Mouse (Mus musculus): ENCODE measurements around the gene Vmn1r39. TPM values are rescaled to one million over a fixed set of nuclear protein-coding genes. Genes with fewer than 3 reads are reported as not detected.

Vmn1r39 gene
- not detected for polyA plus RNA-seq (2014; fragmentation: Illumina TruSeq; extraction: RNeasy Lipid Tissue Mini Kit (QIAGEN cat#74804); ENCODE audit: low read depth, low replicate concordance)

DNA sequence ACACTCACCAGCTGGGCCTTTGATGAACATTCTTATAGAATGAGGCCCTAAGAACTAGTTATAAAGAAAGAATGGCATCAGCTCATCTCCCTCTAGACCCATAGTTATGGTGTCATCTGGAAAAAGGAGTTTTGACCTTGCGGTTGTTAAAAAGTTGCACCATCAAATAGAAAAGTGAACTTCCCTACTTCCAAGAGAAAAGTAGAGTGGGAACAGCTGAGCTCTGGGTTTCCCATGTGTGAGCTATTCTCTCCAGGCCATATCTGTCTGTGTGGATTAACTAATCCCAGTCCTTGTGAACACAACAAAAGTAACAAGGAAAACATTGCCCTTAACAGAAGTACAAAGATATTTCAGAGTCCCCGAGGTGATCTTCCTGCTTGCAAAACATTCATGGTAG lies at the start of gene Vmn1r39:
Gene Vmn1r39, minus strand, starts transcription at position 101 of the 400 bp plus-strand sequence.

DNA sequence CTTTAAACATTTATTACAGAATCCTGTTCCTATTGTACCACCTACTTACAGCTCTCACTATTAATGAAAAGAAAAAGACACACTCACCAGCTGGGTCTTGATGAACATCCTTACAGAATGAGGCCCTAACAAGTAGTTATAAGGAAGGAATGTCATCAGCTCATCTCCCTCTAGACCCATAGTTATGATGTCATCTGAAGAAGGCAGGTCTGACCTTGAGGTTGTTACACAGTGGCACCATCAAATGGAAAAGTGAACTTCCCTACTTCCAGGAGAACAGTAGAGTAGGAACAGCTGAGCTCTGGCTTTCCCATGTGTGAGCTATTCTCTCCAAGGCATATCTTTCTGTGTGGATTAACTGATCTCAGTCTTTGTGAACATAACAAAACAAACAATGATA lies 27.9 kb downstream of the Vmn1r39 start, which contains the start of gene Vmn1r38:
Gene Vmn1r38, minus strand, starts transcription at position 101 of the 400 bp plus-strand sequence.

Other genes starting within 250 kb of the Vmn1r39 start
- not detected for gene Vmn1r33, start 192.3 kb downstream of the Vmn1r39 start, polyA plus RNA-seq (2014; fragmentation: Illumina TruSeq; extraction: RNeasy Lipid Tissue Mini Kit (QIAGEN cat#74804); ENCODE audit: low read depth, low replicate concordance)
- not detected for gene Vmn1r34, start 166.7 kb downstream of the Vmn1r39 start, polyA plus RNA-seq (2014; fragmentation: Illumina TruSeq; extraction: RNeasy Lipid Tissue Mini Kit (QIAGEN cat#74804); ENCODE audit: low read depth, low replicate concordance)
- not detected for gene Vmn1r35, start 124.7 kb downstream of the Vmn1r39 start, polyA plus RNA-seq (2014; fragmentation: Illumina TruSeq; extraction: RNeasy Lipid Tissue Mini Kit (QIAGEN cat#74804); ENCODE audit: low read depth, low replicate concordance)
- gene Vmn1r36, start 91.4 kb downstream of the Vmn1r39 start, polyA plus RNA-seq (2014; fragmentation: Illumina TruSeq; extraction: RNeasy Lipid Tissue Mini Kit (QIAGEN cat#74804); ENCODE audit: low read depth, low replicate concordance): not detected
- not detected for gene Vmn1r37, start 81.2 kb downstream of the Vmn1r39 start, polyA plus RNA-seq (2014; fragmentation: Illumina TruSeq; extraction: RNeasy Lipid Tissue Mini Kit (QIAGEN cat#74804); ENCODE audit: low read depth, low replicate concordance)
- not detected for gene Vmn1r38, start 28.0 kb downstream of the Vmn1r39 start, polyA plus RNA-seq (2014; fragmentation: Illumina TruSeq; extraction: RNeasy Lipid Tissue Mini Kit (QIAGEN cat#74804); ENCODE audit: low read depth, low replicate concordance)
- 65.3 TPM for gene Gng12, start 85.8 kb upstream of the Vmn1r39 start, polyA plus RNA-seq (2014; fragmentation: Illumina TruSeq; extraction: RNeasy Lipid Tissue Mini Kit (QIAGEN cat#74804); ENCODE audit: low read depth, low replicate concordance)
- 12.5 TPM for gene Gadd45a, start 226.8 kb upstream of the Vmn1r39 start, polyA plus RNA-seq (2014; fragmentation: Illumina TruSeq; extraction: RNeasy Lipid Tissue Mini Kit (QIAGEN cat#74804); ENCODE audit: low read depth, low replicate concordance)